Mouse (Mus musculus) lung, postnatal 0 days (tissue): ENCODE data around the gene Tmem231.

Experiments
- CTCF ChIP-seq: IDR thresholded peaks from 2 replicates; pipeline ENCODE4 v1.5.1; 2016; ENCODE audit warnings: antibody characterized with exemption, mild to moderate bottlenecking
- EP300 ChIP-seq: IDR thresholded peaks from 2 replicates; pipeline ENCODE4 v1.6.1; 2016; ENCODE audit warnings: antibody characterized with exemption, mild to moderate bottlenecking, control low read depth

- TF ChIP-seq CTCF = peak; percentile 96
- TF ChIP-seq EP300 = no peak
Observed at GRCm38 (mm10) chr8:111876355-111876948, 57.2 kb downstream of the Tmem231 start, which contains the start of gene Tmem170.
